Mouse (Mus musculus): ENCODE data around the gene Oxct2a. TPM values are rescaled to one million over a fixed set of nuclear protein-coding genes. Genes with fewer than 3 reads are reported as not detected.
"Not testable (repeated sequence)": the region's sequence is repeated elsewhere in the genome, so short reads cannot be mapped to it uniquely, and the experiment has no call there.

The Oxct2a gene
- polyA plus RNA-seq, 1 experiment from 2014 or later, result not detected

- peak; percentile 12 for DNase-seq
- H3K9ac ChIP-seq (replicated peaks; ENCODE audit: low read length), result no peak overlapping the region
Measured at GRCm38 (mm10) chr4:123342091-123342641, 18.7 kb upstream of the Oxct2a start.

GRCm38 (mm10) chr4:123340232-123340631, 16.8 kb upstream of the Oxct2a start:
- 84% methylated on average over 5 of the region's 5 CpGs for WGBS
- peaks cover 11% of the 10 kb centered on the region for H3K4me1 ChIP-seq (ENCODE audit: control insufficient read depth, insufficient read depth, low read length)
- ATAC-seq (ENCODE audit: low FRiP score, low TSS enrichment) (no peak), DNase-seq (no peak)
- peaks cover 40% of the 10 kb centered on the region for H3K27me3 ChIP-seq (ENCODE audit: control insufficient read depth, insufficient read depth, low read length)
- no peaks in the 10 kb centered on the region for H3K9me3 ChIP-seq (ENCODE audit: control insufficient read depth, low read length)
- no peak overlapping the region for H3K4me2 ChIP-seq (ENCODE audit: low read length)
- no peak overlapping the region for H3K27ac ChIP-seq (replicated peaks; ENCODE audit: low read depth, low read length)
- H3K36me3 ChIP-seq (ENCODE audit: control insufficient read depth, insufficient read depth, low read length), result no peaks in the 10 kb centered on the region
- H3K9ac ChIP-seq (replicated peaks; ENCODE audit: low read length), result no peak overlapping the region
- no peak overlapping the region for H3K4me3 ChIP-seq (replicated peaks; ENCODE audit: low read depth, low read length)

More at GRCm38 (mm10) chr4:123342091-123342641, 18.7 kb upstream of the Oxct2a start:
- no peaks in the 10 kb centered on the region for H3K9me3 ChIP-seq (ENCODE audit: control insufficient read depth, low read length)
- H3K36me3 ChIP-seq (ENCODE audit: control insufficient read depth, insufficient read depth, low read length), result peaks cover 2% of the 10 kb centered on the region; the same call in 1 of the 2 replicates
- no peak overlapping the region for H3K27ac ChIP-seq (replicated peaks; ENCODE audit: low read depth, low read length)
- H3K4me1 ChIP-seq (ENCODE audit: control insufficient read depth, insufficient read depth, low read length), result peaks cover 11% of the 10 kb centered on the region
- peaks cover 40% of the 10 kb centered on the region for H3K27me3 ChIP-seq (ENCODE audit: control insufficient read depth, insufficient read depth, low read length)
- peak; percentile 11; the same call in 1 of the 2 replicates for ATAC-seq (ENCODE audit: low FRiP score, low TSS enrichment)
- H3K4me2 ChIP-seq (ENCODE audit: low read length), result peak overlapping the region; percentile 81
- peak overlapping the region; percentile 44 for H3K4me3 ChIP-seq (replicated peaks; ENCODE audit: low read depth, low read length)
- 2% methylated on average over 43 of the region's 43 CpGs for whole genome bisulfite sequencing

- Histone ChIP-seq H3K4me2 (ENCODE audit: low read length) (no peak overlapping the region), H3K4me3 (replicated peaks; ENCODE audit: low read depth, low read length) (no peak overlapping the region), H3K9me3 (ENCODE audit: control insufficient read depth, low read length) (no peaks in the 10 kb centered on the region), H3K4me1 (ENCODE audit: control insufficient read depth, insufficient read depth, low read length) (peaks cover 6% of the 10 kb centered on the region; the same call in 1 of the 2 replicates), H3K9ac (replicated peaks; ENCODE audit: low read length) (no peak overlapping the region), H3K36me3 (ENCODE audit: control insufficient read depth, insufficient read depth, low read length) (no peaks in the 10 kb centered on the region), H3K27me3 (ENCODE audit: control insufficient read depth, insufficient read depth, low read length) (peaks cover 26% of the 10 kb centered on the region), H3K27ac (replicated peaks; ENCODE audit: low read depth, low read length) (no peak overlapping the region)
- ATAC-seq (ENCODE audit: low FRiP score, low TSS enrichment) (no peak), DNase-seq (no peak)
- WGBS, result 73% methylated on average over 4 of the region's 4 CpGs
Measured at GRCm38 (mm10) chr4:123337693-123338092, 14.3 kb upstream of the Oxct2a start.

GRCm38 (mm10) chr4:123335796-123336585, 12.6 kb upstream of the Oxct2a start:
- Histone ChIP-seq H3K27ac (replicated peaks; ENCODE audit: low read depth, low read length) (no peak overlapping the region), H3K4me2 (ENCODE audit: low read length) (no peak overlapping the region), H3K9ac (replicated peaks; ENCODE audit: low read length) (no peak overlapping the region), H3K27me3 (ENCODE audit: control insufficient read depth, insufficient read depth, low read length) (peaks cover 10% of the 10 kb centered on the region), H3K4me3 (replicated peaks; ENCODE audit: low read depth, low read length) (no peak overlapping the region), H3K4me1 (ENCODE audit: control insufficient read depth, insufficient read depth, low read length) (no peaks in the 10 kb centered on the region), H3K36me3 (ENCODE audit: control insufficient read depth, insufficient read depth, low read length) (no peaks in the 10 kb centered on the region), H3K9me3 (ENCODE audit: control insufficient read depth, low read length) (no peaks in the 10 kb centered on the region)
- 75% methylated on average over 14 of the region's 14 CpGs for WGBS
- DNase-seq, result no peak
- no peak for ATAC-seq (ENCODE audit: low FRiP score, low TSS enrichment)

GRCm38 (mm10) chr4:123335244-123335643, 11.8 kb upstream of the Oxct2a start:
- H3K4me3 ChIP-seq (replicated peaks; ENCODE audit: low read depth, low read length); H3K4me2 ChIP-seq (ENCODE audit: low read length); H3K4me1 ChIP-seq (ENCODE audit: control insufficient read depth, insufficient read depth, low read length); H3K27ac ChIP-seq (replicated peaks; ENCODE audit: low read depth, low read length); DNase-seq; H3K9ac ChIP-seq (replicated peaks; ENCODE audit: low read length); H3K36me3 ChIP-seq (ENCODE audit: control insufficient read depth, insufficient read depth, low read length); H3K9me3 ChIP-seq (ENCODE audit: control insufficient read depth, low read length); ATAC-seq (ENCODE audit: low FRiP score, low TSS enrichment); H3K27me3 ChIP-seq (ENCODE audit: control insufficient read depth, insufficient read depth, low read length): not testable (repeated sequence)
- WGBS, result 77% methylated on average over 10 of the region's 10 CpGs

GRCm38 (mm10) chr4:123334177-123334576, 10.7 kb upstream of the Oxct2a start:
- WGBS, result 86% methylated on average over 3 of the region's 3 CpGs
- H3K27ac ChIP-seq (replicated peaks; ENCODE audit: low read depth, low read length), result no peak overlapping the region
- H3K9me3 ChIP-seq (ENCODE audit: control insufficient read depth, low read length), result no peaks in the 10 kb centered on the region
- H3K4me3 ChIP-seq (replicated peaks; ENCODE audit: low read depth, low read length), result no peak overlapping the region
- no peaks in the 10 kb centered on the region for H3K27me3 ChIP-seq (ENCODE audit: control insufficient read depth, insufficient read depth, low read length)
- DNase-seq (no peak), ATAC-seq (ENCODE audit: low FRiP score, low TSS enrichment) (no peak)
- no peaks in the 10 kb centered on the region for H3K36me3 ChIP-seq (ENCODE audit: control insufficient read depth, insufficient read depth, low read length)
- H3K4me2 ChIP-seq (ENCODE audit: low read length), result no peak overlapping the region
- H3K4me1 ChIP-seq (ENCODE audit: control insufficient read depth, insufficient read depth, low read length), result no peaks in the 10 kb centered on the region
- no peak overlapping the region for H3K9ac ChIP-seq (replicated peaks; ENCODE audit: low read length)

DNA sequence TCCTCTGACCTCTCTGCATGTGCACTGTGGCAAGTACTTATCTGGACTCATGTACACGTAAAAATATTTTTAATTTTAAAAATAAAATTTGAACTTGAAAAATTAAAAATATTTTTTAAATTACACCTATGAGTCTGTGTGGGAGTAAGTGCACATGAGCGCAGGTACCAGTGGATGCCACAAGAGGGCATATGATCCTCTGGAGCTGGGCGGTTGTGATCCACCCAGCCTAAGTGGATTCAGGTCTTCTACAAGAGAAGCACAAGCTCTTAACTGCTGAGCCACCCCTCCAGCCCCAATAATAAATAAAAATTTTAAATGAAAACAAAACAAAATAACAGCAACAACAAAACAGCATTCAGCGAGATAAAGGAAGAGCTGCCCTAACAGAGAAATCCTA, 9.7 kb upstream of the Oxct2a start:
- H3K4me1 ChIP-seq (ENCODE audit: control insufficient read depth, insufficient read depth, low read length), result no peaks in the 10 kb centered on the region
- no peak overlapping the region for H3K4me3 ChIP-seq (replicated peaks; ENCODE audit: low read depth, low read length)
- no peak overlapping the region for H3K27ac ChIP-seq (replicated peaks; ENCODE audit: low read depth, low read length)
- H3K9me3 ChIP-seq (ENCODE audit: control insufficient read depth, low read length), result no peaks in the 10 kb centered on the region
- WGBS, result 94% methylated on average over 4 of the region's 4 CpGs
- H3K9ac ChIP-seq (replicated peaks; ENCODE audit: low read length), result no peak overlapping the region
- ATAC-seq (ENCODE audit: low FRiP score, low TSS enrichment), result no peak
- H3K27me3 ChIP-seq (ENCODE audit: control insufficient read depth, insufficient read depth, low read length), result no peaks in the 10 kb centered on the region
- no peak for DNase-seq
- H3K36me3 ChIP-seq (ENCODE audit: control insufficient read depth, insufficient read depth, low read length), result no peaks in the 10 kb centered on the region
- no peak overlapping the region for H3K4me2 ChIP-seq (ENCODE audit: low read length)

- ATAC-seq (ENCODE audit: low FRiP score, low TSS enrichment); H3K36me3 ChIP-seq (ENCODE audit: control insufficient read depth, insufficient read depth, low read length); H3K4me1 ChIP-seq (ENCODE audit: control insufficient read depth, insufficient read depth, low read length); H3K9ac ChIP-seq (replicated peaks; ENCODE audit: low read length); H3K27me3 ChIP-seq (ENCODE audit: control insufficient read depth, insufficient read depth, low read length); H3K27ac ChIP-seq (replicated peaks; ENCODE audit: low read depth, low read length); H3K4me3 ChIP-seq (replicated peaks; ENCODE audit: low read depth, low read length); DNase-seq; H3K4me2 ChIP-seq (ENCODE audit: low read length); H3K9me3 ChIP-seq (ENCODE audit: control insufficient read depth, low read length): not testable (repeated sequence)
- WGBS, result 59% methylated on average over 1 of the region's 1 CpGs
Measured at GRCm38 (mm10) chr4:123331961-123332360, 8.5 kb upstream of the Oxct2a start.

GRCm38 (mm10) chr4:123331326-123331725, 7.9 kb upstream of the Oxct2a start:
- 68% methylated on average over 5 of the region's 5 CpGs for WGBS
- no peak overlapping the region for H3K27ac ChIP-seq (replicated peaks; ENCODE audit: low read depth, low read length)
- no peak overlapping the region for H3K4me2 ChIP-seq (ENCODE audit: low read length)
- no peak for ATAC-seq (ENCODE audit: low FRiP score, low TSS enrichment)
- H3K4me3 ChIP-seq (replicated peaks; ENCODE audit: low read depth, low read length), result no peak overlapping the region
- no peaks in the 10 kb centered on the region for H3K9me3 ChIP-seq (ENCODE audit: control insufficient read depth, low read length)
- no peaks in the 10 kb centered on the region for H3K36me3 ChIP-seq (ENCODE audit: control insufficient read depth, insufficient read depth, low read length)
- DNase-seq, result no peak
- H3K27me3 ChIP-seq (ENCODE audit: control insufficient read depth, insufficient read depth, low read length), result no peaks in the 10 kb centered on the region
- H3K4me1 ChIP-seq (ENCODE audit: control insufficient read depth, insufficient read depth, low read length), result no peaks in the 10 kb centered on the region
- no peak overlapping the region for H3K9ac ChIP-seq (replicated peaks; ENCODE audit: low read length)
